Mouse (Mus musculus): ENCODE data around the gene Tsc1.

Tsc1 gene

GRCm38 (mm10) chr2:28737112-28737511 is 96.1 kb downstream of the Tsc1 start:
- no peak for DNase-seq (ENCODE audit: low read depth)

DNA sequence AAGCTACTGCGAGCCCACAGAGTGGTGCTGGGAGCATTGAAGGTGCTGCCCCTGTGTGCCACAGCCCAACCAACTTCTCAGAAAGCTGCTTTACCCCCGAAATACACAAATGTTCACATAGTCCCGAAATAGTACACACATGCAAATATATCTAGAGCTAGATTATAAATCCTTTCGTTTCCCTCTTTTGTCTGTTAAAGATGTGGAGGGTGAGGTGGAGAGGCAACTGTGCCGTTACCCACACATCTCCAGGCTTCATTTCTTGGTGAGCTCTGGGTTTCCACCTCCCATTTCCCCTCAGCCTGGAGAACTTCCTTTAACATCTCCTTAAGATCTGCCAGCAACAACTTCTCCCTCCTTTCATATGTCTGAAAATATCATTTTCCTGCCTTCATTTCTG is 99.1 kb downstream of the Tsc1 start:
- no peak for DNase-seq (ENCODE audit: low read depth)
